Mouse (Mus musculus): Measurements from ENCODE around the gene Polr3gl. TPM values are rescaled to one million over a fixed set of nuclear protein-coding genes. Genes with fewer than 3 reads are reported as not detected.

The Polr3gl gene
- polyA plus RNA-seq, 1 experiment, result 72.3 TPM

DNA sequence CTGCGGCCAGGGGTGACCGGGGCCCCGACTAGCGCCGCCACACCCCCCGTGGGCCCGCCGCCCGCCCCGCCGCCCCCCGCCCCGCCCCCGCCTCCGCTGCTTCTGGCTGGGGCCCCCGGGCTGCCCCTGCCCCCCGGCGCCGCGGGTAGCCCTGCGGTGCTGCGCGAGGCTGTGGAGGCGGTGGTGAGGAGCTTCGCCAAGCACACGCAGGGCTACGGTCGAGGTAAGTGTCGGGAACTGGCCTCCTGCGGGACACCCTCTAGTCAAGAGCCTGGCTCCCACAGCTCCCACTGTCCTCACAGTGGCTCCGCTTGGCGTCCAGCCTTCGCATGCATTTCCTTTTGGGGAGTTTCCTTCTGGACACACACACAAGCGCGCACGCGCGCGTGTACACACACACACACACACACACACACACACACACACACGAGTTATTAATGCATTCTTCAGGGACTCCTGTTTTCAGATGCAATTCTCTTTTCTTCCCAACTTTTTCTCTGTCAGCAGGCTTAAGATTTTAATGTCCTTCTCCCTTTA, 7.3 kb upstream of the Polr3gl start:
- WGBS, result 3% methylated on average over 40 of the region's 40 CpGs
- TF ChIP-seq POLR2A (IDR thresholded peaks at IDR 0.05; ENCODE audit: borderline replicate concordance, control insufficient read depth, low read depth, low read length) (0 out of 2 replicates have a peak, but pooled peaks have one; percentile 11), CTCF (IDR thresholded peaks at IDR 0.05; ENCODE audit: control insufficient read depth, insufficient read depth, low read length) (no peak)
- H3K4me1 ChIP-seq (ENCODE audit: control insufficient read depth, insufficient read depth, low read length), result peaks cover 1% of the 10 kb centered on the region; the same call in 1 of the 2 replicates
- peak overlapping the region; percentile 37; the same call in 1 of the 2 replicates for H3K27ac ChIP-seq (ENCODE audit: control insufficient read depth, insufficient read depth, low read depth, low read length, poor library complexity)
- H3K4me3 ChIP-seq (replicated peaks; ENCODE audit: control insufficient read depth, low read depth, low read length), result peak overlapping the region; percentile 56

DNA sequence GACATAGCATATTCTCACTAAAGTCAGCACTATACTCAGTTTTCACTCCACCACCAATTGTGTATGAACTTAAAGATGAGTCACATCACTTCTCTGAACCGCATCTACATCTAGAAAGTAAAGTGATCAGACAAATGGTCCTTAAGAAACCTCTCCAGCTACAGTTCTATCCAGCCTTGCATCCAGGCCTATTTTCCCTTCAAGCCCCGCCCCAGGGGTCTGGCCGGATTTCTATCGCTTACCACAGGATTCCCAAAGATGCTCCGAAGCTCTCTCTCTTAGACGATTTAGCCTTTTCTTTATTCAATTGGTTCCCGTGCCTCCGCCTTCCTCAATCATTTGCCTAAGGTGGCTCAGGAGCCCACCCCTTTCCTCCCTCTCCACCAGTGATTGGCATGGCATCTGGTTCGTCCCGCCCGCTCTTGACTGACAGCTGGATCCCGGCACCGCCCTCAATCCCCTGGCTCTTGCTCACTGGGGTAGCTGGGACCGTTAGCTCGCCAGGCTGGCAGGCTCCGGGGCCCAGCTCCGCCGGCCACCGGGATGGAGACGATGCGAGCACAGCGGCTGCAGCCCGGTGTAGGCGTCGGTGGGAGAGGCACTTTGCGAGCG, 6.8 kb upstream of the Polr3gl start, which contains the start of gene Lix1l:
Gene Lix1l, plus strand, starts transcription at position 511 of the 612 bp plus-strand sequence.
- TF ChIP-seq CTCF (IDR thresholded peaks at IDR 0.05; ENCODE audit: control insufficient read depth, insufficient read depth, low read length) (no peak), POLR2A (IDR thresholded peaks at IDR 0.05; ENCODE audit: borderline replicate concordance, control insufficient read depth, low read depth, low read length) (0 out of 2 replicates have a peak, but pooled peaks have one; percentile 11)
- 2% methylated on average over 27 of the region's 27 CpGs for WGBS
- Histone ChIP-seq H3K4me3 (replicated peaks; ENCODE audit: control insufficient read depth, low read depth, low read length) (peak within 1 kb of the TSS; percentile 56), H3K4me1 (ENCODE audit: control insufficient read depth, insufficient read depth, low read length) (peaks cover 1% of the 10 kb centered on the region; the same call in 1 of the 2 replicates), H3K27ac (ENCODE audit: control insufficient read depth, insufficient read depth, low read depth, low read length, poor library complexity) (peak within 1 kb of the TSS; percentile 37; the same call in 1 of the 2 replicates)

DNA sequence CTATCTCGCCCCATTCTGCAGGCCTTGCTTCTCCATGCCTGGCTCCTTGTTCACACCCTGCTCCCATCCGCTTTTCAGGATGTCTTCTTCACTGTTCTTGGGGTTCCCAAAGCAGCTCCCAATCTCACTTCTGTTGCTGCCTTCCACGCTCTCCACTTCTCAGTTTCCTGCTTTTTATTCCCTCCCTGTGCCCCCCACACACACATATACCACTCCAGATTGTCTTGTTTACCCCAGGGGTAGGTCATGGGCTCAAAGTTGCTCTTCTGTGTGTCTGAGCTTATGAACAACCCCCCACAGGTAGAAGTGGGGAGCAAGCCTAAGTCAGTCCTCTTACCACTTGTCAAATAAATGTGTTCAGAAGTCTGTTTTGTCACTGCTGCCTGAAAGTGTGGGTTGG, 5.4 kb upstream of the Polr3gl start:
- no peak for TF ChIP-seq CTCF (IDR thresholded peaks at IDR 0.05; ENCODE audit: control insufficient read depth, insufficient read depth, low read length)
- TF ChIP-seq POLR2A (IDR thresholded peaks at IDR 0.05; ENCODE audit: borderline replicate concordance, control insufficient read depth, low read depth, low read length), result no peak
- 89% methylated on average over 3 of the region's 3 CpGs for WGBS
- Histone ChIP-seq H3K27ac (ENCODE audit: control insufficient read depth, insufficient read depth, low read depth, low read length, poor library complexity) (no peak overlapping the region), H3K4me3 (replicated peaks; ENCODE audit: control insufficient read depth, low read depth, low read length) (no peak overlapping the region), H3K4me1 (ENCODE audit: control insufficient read depth, insufficient read depth, low read length) (peaks cover 1% of the 10 kb centered on the region; the same call in 1 of the 2 replicates)

DNA sequence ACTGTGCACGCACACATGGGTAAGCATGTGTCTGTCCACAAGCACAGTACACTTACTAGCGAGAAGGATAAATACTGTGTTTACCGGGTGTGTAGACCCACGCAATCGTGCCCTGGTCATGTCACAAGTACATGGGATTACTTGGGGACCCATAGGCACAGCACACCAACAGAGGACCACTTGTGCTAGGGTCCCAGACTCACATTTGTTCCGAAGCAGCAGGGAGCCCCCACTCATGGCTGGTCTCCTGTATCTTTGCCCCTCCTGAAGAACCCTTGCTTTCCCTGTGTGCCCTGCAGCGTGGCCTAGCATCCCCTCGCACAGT, 5.0 kb upstream of the Polr3gl start:
- H3K27ac ChIP-seq (ENCODE audit: control insufficient read depth, insufficient read depth, low read depth, low read length, poor library complexity), result no peak overlapping the region
- TF ChIP-seq CTCF (IDR thresholded peaks at IDR 0.05; ENCODE audit: control insufficient read depth, insufficient read depth, low read length) (no peak), POLR2A (IDR thresholded peaks at IDR 0.05; ENCODE audit: borderline replicate concordance, control insufficient read depth, low read depth, low read length) (no peak)
- H3K4me1 ChIP-seq (ENCODE audit: control insufficient read depth, insufficient read depth, low read length), result peaks cover 1% of the 10 kb centered on the region; the same call in 1 of the 2 replicates
- H3K4me3 ChIP-seq (replicated peaks; ENCODE audit: control insufficient read depth, low read depth, low read length), result no peak overlapping the region
- WGBS, result 78% methylated on average over 8 of the region's 8 CpGs

DNA sequence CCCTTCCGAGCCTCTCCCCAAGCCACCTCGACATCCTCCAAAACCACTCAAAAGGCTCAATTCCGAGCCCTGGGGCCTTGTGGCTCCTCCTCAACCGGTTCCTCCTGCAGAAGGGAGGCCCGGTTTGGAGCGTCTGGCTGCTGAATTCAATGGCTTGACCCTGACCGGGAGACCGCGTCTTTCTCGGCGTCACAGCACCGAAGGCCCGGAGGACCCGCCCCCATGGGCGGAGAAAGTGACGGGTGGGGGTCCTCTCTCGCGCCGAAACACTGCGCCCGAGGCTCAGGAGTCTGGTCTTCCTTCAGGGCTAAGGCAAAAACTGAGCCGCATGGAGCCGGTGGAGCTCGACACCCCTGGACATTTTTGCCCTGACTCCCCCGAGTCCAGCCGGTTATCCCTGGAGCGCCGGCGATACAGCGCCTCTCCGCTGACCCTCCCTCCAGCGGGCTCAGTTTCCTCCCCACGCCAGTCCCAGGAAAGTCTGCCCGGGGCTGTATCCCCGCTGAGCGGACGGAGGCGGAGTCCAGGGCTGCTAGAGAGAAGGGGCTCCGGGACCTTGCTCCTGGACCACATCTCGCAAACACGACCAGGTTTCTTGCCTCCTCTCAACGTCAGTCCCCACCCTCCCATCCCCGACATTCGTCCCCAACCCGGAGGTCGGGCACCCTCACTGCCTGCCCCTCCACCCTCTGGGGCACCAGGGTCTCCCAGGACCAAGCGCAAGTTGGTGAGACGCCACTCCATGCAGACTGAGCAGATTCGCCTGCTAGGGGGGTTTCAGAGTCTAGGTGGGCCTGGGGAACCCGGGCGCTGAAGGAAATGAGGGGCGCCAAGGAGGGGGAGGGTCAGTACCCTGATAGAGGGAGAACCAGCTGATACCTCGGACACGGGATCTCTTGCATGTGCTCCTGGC, 4.4 kb upstream of the Polr3gl start:
- H3K27ac ChIP-seq (ENCODE audit: control insufficient read depth, insufficient read depth, low read depth, low read length, poor library complexity), result no peak overlapping the region
- no peak overlapping the region for H3K4me3 ChIP-seq (replicated peaks; ENCODE audit: control insufficient read depth, low read depth, low read length)
- 10% methylated on average over 54 of the region's 54 CpGs for WGBS
- peaks cover 1% of the 10 kb centered on the region; the same call in 1 of the 2 replicates for H3K4me1 ChIP-seq (ENCODE audit: control insufficient read depth, insufficient read depth, low read length)
- no peak for TF ChIP-seq CTCF (IDR thresholded peaks at IDR 0.05; ENCODE audit: control insufficient read depth, insufficient read depth, low read length)

DNA sequence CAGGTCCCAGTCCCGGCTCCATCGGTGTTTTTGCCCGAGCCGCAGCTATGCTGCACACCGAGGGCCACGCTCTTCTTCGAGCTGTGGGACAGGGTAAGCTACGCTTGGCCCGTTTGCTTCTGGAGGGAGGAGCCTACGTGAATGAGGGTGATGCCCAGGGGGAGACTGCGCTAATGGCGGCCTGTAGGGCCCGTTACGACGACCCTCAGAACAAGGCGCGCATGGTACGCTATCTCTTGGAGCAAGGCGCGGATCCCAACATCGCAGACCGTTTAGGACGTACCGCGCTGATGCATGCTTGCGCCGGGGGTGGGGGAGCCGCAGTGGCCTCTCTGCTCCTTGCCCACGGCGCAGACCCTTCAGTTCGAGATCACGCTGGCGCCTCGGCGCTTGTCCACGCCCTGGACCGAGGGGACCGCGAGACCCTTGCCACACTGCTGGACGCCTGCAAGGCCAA, 3.5 kb upstream of the Polr3gl start:
- H3K4me3 ChIP-seq (replicated peaks; ENCODE audit: control insufficient read depth, low read depth, low read length), result no peak overlapping the region
- TF ChIP-seq CTCF (IDR thresholded peaks at IDR 0.05; ENCODE audit: control insufficient read depth, insufficient read depth, low read length) (no peak), POLR2A (IDR thresholded peaks at IDR 0.05; ENCODE audit: borderline replicate concordance, control insufficient read depth, low read depth, low read length) (no peak)
- WGBS, result under 1% methylated on average over 40 of the region's 40 CpGs
- H3K27ac ChIP-seq (ENCODE audit: control insufficient read depth, insufficient read depth, low read depth, low read length, poor library complexity), result no peak overlapping the region
- H3K4me1 ChIP-seq (ENCODE audit: control insufficient read depth, insufficient read depth, low read length), result peaks cover 1% of the 10 kb centered on the region; the same call in 1 of the 2 replicates

DNA sequence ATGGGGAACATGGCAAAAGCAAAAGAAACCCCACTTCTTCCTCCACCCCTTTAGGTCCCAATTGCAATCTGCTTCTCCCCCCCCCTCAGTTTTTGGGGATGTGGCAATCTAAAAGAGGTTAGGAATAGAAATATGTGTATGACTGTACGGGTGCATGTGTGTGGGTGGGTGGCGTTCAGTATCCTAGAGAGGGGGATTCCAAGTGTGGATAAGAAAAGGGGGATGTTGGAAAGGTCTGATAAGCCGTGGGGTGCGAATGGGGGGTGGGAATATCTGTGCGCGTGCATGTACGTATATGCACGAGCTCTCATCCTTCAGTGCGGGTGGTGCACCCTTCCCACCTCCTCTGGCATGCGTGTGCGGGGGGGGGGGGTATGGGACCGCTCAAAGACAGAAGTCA, 2.9 kb upstream of the Polr3gl start:
- no peak overlapping the region for H3K4me3 ChIP-seq (replicated peaks; ENCODE audit: control insufficient read depth, low read depth, low read length)
- 2% methylated on average over 9 of the region's 12 CpGs for WGBS
- TF ChIP-seq POLR2A (IDR thresholded peaks at IDR 0.05; ENCODE audit: borderline replicate concordance, control insufficient read depth, low read depth, low read length), result no peak
- no peak for TF ChIP-seq CTCF (IDR thresholded peaks at IDR 0.05; ENCODE audit: control insufficient read depth, insufficient read depth, low read length)
- H3K4me1 ChIP-seq (ENCODE audit: control insufficient read depth, insufficient read depth, low read length), result peaks cover 1% of the 10 kb centered on the region; the same call in 1 of the 2 replicates
- no peak overlapping the region for H3K27ac ChIP-seq (ENCODE audit: control insufficient read depth, insufficient read depth, low read depth, low read length, poor library complexity)

DNA sequence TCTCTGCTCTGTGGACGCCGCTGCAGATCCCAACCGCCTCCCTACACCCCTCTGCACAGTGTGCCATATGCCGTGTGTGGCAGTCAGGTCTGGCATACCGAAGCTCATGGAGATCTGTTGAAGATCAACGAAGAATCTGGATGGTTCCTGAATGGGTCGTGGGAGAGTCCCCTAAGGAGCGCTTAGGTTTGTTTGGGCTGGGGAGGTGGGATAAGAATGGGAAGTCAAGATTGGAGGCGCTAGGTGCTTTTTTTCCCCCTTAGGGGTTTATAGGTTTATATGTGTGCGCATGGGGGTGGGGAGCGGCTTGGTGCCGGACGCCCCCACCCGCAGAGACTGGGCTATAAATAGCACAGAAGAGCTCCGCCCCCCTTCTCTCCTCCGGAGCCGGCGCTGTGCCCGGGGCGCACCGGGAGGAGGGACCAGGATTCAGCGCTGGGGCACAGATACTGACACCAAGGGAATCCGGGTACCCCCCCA, 2.3 kb upstream of the Polr3gl start, which contains the start of gene Ankrd34a:
Gene Ankrd34a, plus strand, starts transcription at position 409 of the 480 bp plus-strand sequence.
- no peaks in the 10 kb centered on the region; the same call in 1 of the 2 replicates for H3K4me1 ChIP-seq (ENCODE audit: control insufficient read depth, insufficient read depth, low read length)
- no peak for TF ChIP-seq POLR2A (IDR thresholded peaks at IDR 0.05; ENCODE audit: borderline replicate concordance, control insufficient read depth, low read depth, low read length)
- no peak for TF ChIP-seq CTCF (IDR thresholded peaks at IDR 0.05; ENCODE audit: control insufficient read depth, insufficient read depth, low read length)
- no peak within 1 kb of the TSS for H3K27ac ChIP-seq (ENCODE audit: control insufficient read depth, insufficient read depth, low read depth, low read length, poor library complexity)
- H3K4me3 ChIP-seq (replicated peaks; ENCODE audit: control insufficient read depth, low read depth, low read length), result no peak within 1 kb of the TSS
- 4% methylated on average over 22 of the region's 23 CpGs for WGBS

All from bone marrow, adult 2 months (tissue).